Mouse (Mus musculus) neural tube, embryonic 14.5 days (tissue): Measurements from ENCODE around the gene Gm20605. TPM values are rescaled to one million over a fixed set of nuclear protein-coding genes. Genes with fewer than 3 reads are reported as not detected.
A peak's percentile ranks its signal among the peaks of the same experiment; 100 is the strongest.

Experiments
- ATAC-seq: fragments of 200-750 bp; cut with Nextera tagmentation; 2 replicates; pipeline ENCODE4 v1.8.0; 2017; ENCODE audit warnings: low read depth, mild to moderate bottlenecking, moderate TSS enrichment, moderate library complexity
- H3K27ac ChIP-seq: fragments of 300-500 bp; sonication (generic); 2 replicates; pipeline ENCODE4 v1.5.1; 2014; ENCODE audit warnings: low read depth, mild to moderate bottlenecking, control low read depth, low read length, moderate library complexity, mixed read lengths
- H3K27me3 ChIP-seq: fragments of 300-500 bp; sonication (generic); 2 replicates; pipeline ENCODE4 v1.6.1; 2014; ENCODE audit warnings: low read length; ENCODE audit not compliant: control insufficient read depth, insufficient read depth
- H3K36me3 ChIP-seq: fragments of 300-500 bp; sonication (generic); 2 replicates; pipeline ENCODE4 v1.6.1; 2014; ENCODE audit warnings: low read length, mixed read lengths; ENCODE audit not compliant: control insufficient read depth, insufficient read depth
- H3K4me1 ChIP-seq: fragments of 300-500 bp; sonication (generic); 2 replicates; pipeline ENCODE4 v1.6.1; 2014; ENCODE audit warnings: low read length; ENCODE audit not compliant: control insufficient read depth, insufficient read depth
- H3K4me2 ChIP-seq: fragments of 300-500 bp; sonication (generic); 2 replicates; pipeline ENCODE4 v1.6.1; 2014; ENCODE audit warnings: mild to moderate bottlenecking, low read depth, low read length, control low read depth
- H3K4me3 ChIP-seq: fragments of 300-500 bp; sonication (generic); 2 replicates; pipeline ENCODE4 v1.5.1; 2014; ENCODE audit warnings: low read depth, low read length, control low read depth, mixed read lengths
- H3K9ac ChIP-seq: fragments of 300-500 bp; sonication (generic); replicated peaks from 2 replicates; pipeline ENCODE4 v1.6.1; 2014; ENCODE audit warnings: low read depth, mild to moderate bottlenecking, control low read depth, low read length, mixed read lengths
- H3K9me3 ChIP-seq: fragments of 300-500 bp; sonication (generic); 2 replicates; pipeline ENCODE4 v1.6.1; 2016; ENCODE audit warnings: low read length; ENCODE audit not compliant: control insufficient read depth
- WGBS: fragments of 180-500 bp; shearing (Covaris S2); extraction: QIAGEN DNeasy Blood & Tissue Kit; methylation state at CpG from one replicate; pipeline ENCODE4 v1.1.7; 2014; 5-methylcytosine and 5-hydroxymethylcytosine counted together
- polyA plus RNA-seq: library from polyadenylated mRNA; unstranded; fragments of >200 nt; fragmentation: Nextera tagmentation; extraction: Ambion mirVana; gene quantifications from 2 replicates; pipeline ENCODE4 v1.2.1, GENCODE M21; 2014

Gm20605 gene
- polyA plus RNA-seq, 1 experiment from 2014 or later, result 6.5 TPM

GRCm38 (mm10) chr5:137597625-137598024 lies 31.4 kb upstream of the Gm20605 start:
- Histone ChIP-seq H3K9me3 (no peaks in the 10 kb centered on the region), H3K36me3 (no peaks in the 10 kb centered on the region), H3K9ac (no peak overlapping the region), H3K4me3 (no peak overlapping the region), H3K4me2 (no peak overlapping the region), H3K4me1 (peaks cover 16% of the 10 kb centered on the region; the same call in 1 of the 2 replicates), H3K27me3 (no peaks in the 10 kb centered on the region), H3K27ac (no peak overlapping the region)
- 98% methylated on average over 6 of the region's 6 CpGs for WGBS
- no peak for ATAC-seq

- H3K4me2 ChIP-seq, result no peak overlapping the region
- H3K27ac ChIP-seq, result no peak overlapping the region
- ATAC-seq, result no peak
- peaks cover 16% of the 10 kb centered on the region; the same call in 1 of the 2 replicates for H3K4me1 ChIP-seq
- H3K9ac ChIP-seq, result no peak overlapping the region
- no peaks in the 10 kb centered on the region for H3K9me3 ChIP-seq
- H3K27me3 ChIP-seq, result no peaks in the 10 kb centered on the region
- no peak overlapping the region for H3K4me3 ChIP-seq
- WGBS, result 93% methylated on average over 2 of the region's 2 CpGs
- no peaks in the 10 kb centered on the region for H3K36me3 ChIP-seq
These were observed 30.7 kb upstream of the Gm20605 start for GRCm38 (mm10) chr5:137598100-137598826.

GRCm38 (mm10) chr5:137599600-137599999 lies 29.4 kb upstream of the Gm20605 start:
- H3K9me3 ChIP-seq, result no peaks in the 10 kb centered on the region
- H3K4me2 ChIP-seq, result peak overlapping the region; percentile 80
- no peaks in the 10 kb centered on the region for H3K27me3 ChIP-seq
- H3K9ac ChIP-seq, result peak overlapping the region; percentile 79
- 72% methylated on average over 9 of the region's 9 CpGs for WGBS
- no peaks in the 10 kb centered on the region for H3K36me3 ChIP-seq
- H3K4me3 ChIP-seq, result peak overlapping the region; percentile 74
- no peak overlapping the region for H3K27ac ChIP-seq
- ATAC-seq, result no peak
- peaks cover 16% of the 10 kb centered on the region; the same call in 1 of the 2 replicates for H3K4me1 ChIP-seq

GRCm38 (mm10) chr5:137600281-137600618 lies 28.7 kb upstream of the Gm20605 start:
- Histone ChIP-seq H3K4me1 (peaks cover 16% of the 10 kb centered on the region; the same call in 1 of the 2 replicates), H3K27me3 (no peaks in the 10 kb centered on the region), H3K9me3 (no peaks in the 10 kb centered on the region), H3K4me3 (peak overlapping the region; percentile 74), H3K9ac (peak overlapping the region; percentile 79), H3K27ac (peak overlapping the region; percentile 60), H3K36me3 (no peaks in the 10 kb centered on the region), H3K4me2 (peak overlapping the region; percentile 80)
- WGBS, result 2% methylated on average over 19 of the region's 19 CpGs
- peak; percentile 67 for ATAC-seq

GRCm38 (mm10) chr5:137600619-137601364 lies 28.2 kb upstream of the Gm20605 start, which contains the start of gene Mospd3:
TSS of gene Mospd3 (minus strand) at chr5:137601058.
- WGBS, result under 1% methylated on average over 41 of the region's 41 CpGs

GRCm38 (mm10) chr5:137601365-137601729 lies 27.6 kb upstream of the Gm20605 start:
- H3K36me3 ChIP-seq, result no peaks in the 10 kb centered on the region
- H3K9ac ChIP-seq, result 0 out of 2 replicates have a peak overlapping the region, but pooled peaks have one; percentile 79
- no peaks in the 10 kb centered on the region for H3K9me3 ChIP-seq
- peaks cover 16% of the 10 kb centered on the region; the same call in 1 of the 2 replicates for H3K4me1 ChIP-seq
- H3K4me2 ChIP-seq, result peak overlapping the region; percentile 52
- H3K27me3 ChIP-seq, result no peaks in the 10 kb centered on the region
- under 1% methylated on average over 22 of the region's 22 CpGs for WGBS
- H3K27ac ChIP-seq, result no peak overlapping the region
- no peak for ATAC-seq
- H3K4me3 ChIP-seq, result peak overlapping the region; percentile 74

More at GRCm38 (mm10) chr5:137600619-137601364, 28.2 kb upstream of the Gm20605 start, which contains the start of gene Mospd3:
- H3K4me2 ChIP-seq, result peak within 1 kb of the TSS; percentile 80
- H3K4me3 ChIP-seq, result peak within 1 kb of the TSS; percentile 74
- no peaks in the 10 kb centered on the region for H3K36me3 ChIP-seq
- no peaks in the 10 kb centered on the region for H3K9me3 ChIP-seq
- peaks cover 16% of the 10 kb centered on the region; the same call in 1 of the 2 replicates for H3K4me1 ChIP-seq
- peak within 1 kb of the TSS; percentile 76 for H3K27ac ChIP-seq
- no peaks in the 10 kb centered on the region for H3K27me3 ChIP-seq
- H3K9ac ChIP-seq, result peak within 1 kb of the TSS; percentile 79
- peak; percentile 96 for ATAC-seq

- no peak overlapping the region for H3K9ac ChIP-seq
- WGBS, result 12% methylated on average over 25 of the region's 26 CpGs
- H3K4me1 ChIP-seq, result peaks cover 5% of the 10 kb centered on the region; the same call in 1 of the 2 replicates
- H3K36me3 ChIP-seq, result no peaks in the 10 kb centered on the region
- H3K4me3 ChIP-seq, result no peak overlapping the region
- H3K9me3 ChIP-seq, result no peaks in the 10 kb centered on the region
- no peaks in the 10 kb centered on the region for H3K27me3 ChIP-seq
- ATAC-seq, result no peak
- H3K27ac ChIP-seq, result no peak overlapping the region
- H3K4me2 ChIP-seq, result no peak overlapping the region
These were observed 20.9 kb upstream of the Gm20605 start for GRCm38 (mm10) chr5:137607860-137608653.

GRCm38 (mm10) chr5:137608654-137609190 lies 20.3 kb upstream of the Gm20605 start:
- H3K4me1 ChIP-seq, result peaks cover 5% of the 10 kb centered on the region; the same call in 1 of the 2 replicates
- ATAC-seq, result no peak
- H3K36me3 ChIP-seq, result no peaks in the 10 kb centered on the region
- H3K27ac ChIP-seq, result no peak overlapping the region
- H3K9me3 ChIP-seq, result no peaks in the 10 kb centered on the region
- H3K4me3 ChIP-seq, result no peak overlapping the region
- no peak overlapping the region for H3K9ac ChIP-seq
- no peaks in the 10 kb centered on the region for H3K27me3 ChIP-seq
- 14% methylated on average over 23 of the region's 23 CpGs for WGBS
- H3K4me2 ChIP-seq, result no peak overlapping the region
